Mouse (Mus musculus) testis, adult 2 months (tissue): ENCODE data around the gene Zfp639.

ENCODE experiments used
- CTCF ChIP-seq: fragments of 200-500 bp; IDR thresholded peaks from 2 replicates; pipeline ENCODE4 v1.5.1; 2012; ENCODE audit warnings: low read depth, mild to moderate bottlenecking, inconsistent platforms, low read length, moderate library complexity; ENCODE audit not compliant: control insufficient read depth, insufficient read depth, insufficient replicate concordance
- POLR2A ChIP-seq: fragments of 200-500 bp; IDR thresholded peaks from 2 replicates; pipeline ENCODE4 v1.6.1; 2012; ENCODE audit warnings: low read depth, mild to moderate bottlenecking, inconsistent platforms, low read length, moderate library complexity; ENCODE audit not compliant: control insufficient read depth

DNA sequence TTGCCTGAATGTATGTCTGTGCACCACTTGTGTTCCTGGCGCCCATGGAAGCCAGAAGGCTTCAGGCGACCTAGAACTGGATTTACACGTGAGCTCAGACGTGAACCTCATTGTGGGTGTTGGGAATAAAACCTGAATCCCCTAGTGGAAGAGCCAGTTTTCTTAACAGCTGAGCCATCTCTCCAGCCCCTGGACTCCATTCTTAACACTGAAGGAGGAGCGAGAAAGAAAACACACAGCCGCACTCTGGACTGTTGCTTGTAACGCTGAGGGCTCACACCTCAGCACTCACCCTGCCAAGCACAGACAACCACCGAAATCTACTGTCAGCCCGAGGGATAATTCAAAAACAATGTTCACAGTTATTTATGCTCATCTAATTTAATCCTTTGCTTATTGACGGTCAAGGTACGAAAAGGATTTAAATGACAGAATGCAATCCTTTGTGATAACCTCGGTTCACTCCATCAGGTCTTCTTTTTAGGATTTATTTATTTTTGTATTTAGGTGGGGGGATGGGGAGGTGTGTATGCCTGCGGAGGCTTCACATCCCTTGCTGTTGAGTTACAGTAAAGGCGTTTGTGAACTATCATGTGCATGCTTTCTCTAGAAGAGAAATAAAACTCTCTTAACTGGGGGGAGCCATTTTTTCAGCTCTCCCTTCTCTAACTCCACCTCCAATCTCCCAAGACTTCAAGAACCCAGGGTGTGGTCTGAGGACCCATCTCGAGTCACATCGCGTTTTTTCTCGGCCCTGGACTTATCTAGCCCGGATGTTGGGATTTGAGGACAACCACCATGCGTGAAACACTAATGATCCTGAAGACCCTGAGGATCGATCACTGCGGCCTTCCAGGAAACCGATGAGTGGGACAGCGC, at the start of gene Zfp639:
- TF ChIP-seq POLR2A: no peak
- no peak for TF ChIP-seq CTCF
